Mouse (Mus musculus) midbrain, embryonic 11.5 days (tissue): ENCODE data around the gene Sap30bp. TPM values are rescaled to one million over a fixed set of nuclear protein-coding genes. Genes with fewer than 3 reads are reported as not detected.

Experiments used
- ATAC-seq: fragments of 200-750 bp; cut with Nextera tagmentation; 2 replicates; pipeline ENCODE4 v1.8.0; 2017; ENCODE audit warnings: moderate TSS enrichment, moderate library complexity; ENCODE audit not compliant: low FRiP score
- DNase-seq: peaks from one replicate; pipeline ENCODE4 v3.0.0; 2015; ENCODE audit warnings: low spot score; ENCODE audit errors: missing footprints
- H3K27ac ChIP-seq: fragments of 300-500 bp; sonication (generic); 2 replicates; pipeline ENCODE4 v1.5.1; 2014; ENCODE audit warnings: low read depth, low read length
- H3K27me3 ChIP-seq: fragments of 300-500 bp; sonication (generic); 2 replicates; pipeline ENCODE4 v1.6.1; 2014; ENCODE audit warnings: mild to moderate bottlenecking, low read length, moderate library complexity, mixed read lengths; ENCODE audit not compliant: control insufficient read depth, insufficient read depth
- H3K36me3 ChIP-seq: fragments of 300-500 bp; sonication (generic); 2 replicates; pipeline ENCODE4 v1.6.1; 2014; ENCODE audit warnings: mild to moderate bottlenecking, low read length, moderate library complexity, mixed read lengths; ENCODE audit not compliant: control insufficient read depth, insufficient read depth
- H3K4me1 ChIP-seq: fragments of 300-500 bp; sonication (generic); 2 replicates; pipeline ENCODE4 v1.6.1; 2014; ENCODE audit warnings: low read length; ENCODE audit not compliant: control insufficient read depth, insufficient read depth
- H3K4me2 ChIP-seq: fragments of 300-500 bp; sonication (generic); 2 replicates; pipeline ENCODE4 v1.6.1; 2014; ENCODE audit warnings: mild to moderate bottlenecking, moderate library complexity
- H3K4me3 ChIP-seq: fragments of 300-500 bp; sonication (generic); 2 replicates; pipeline ENCODE4 v1.5.1; 2014; ENCODE audit warnings: low read depth, low read length
- H3K9ac ChIP-seq: fragments of 300-500 bp; sonication (generic); 2 replicates; pipeline ENCODE4 v1.6.1; 2014; ENCODE audit warnings: low read length
- H3K9me3 ChIP-seq: fragments of 300-500 bp; sonication (generic); 2 replicates; pipeline ENCODE4 v1.6.1; 2016; ENCODE audit warnings: low read length; ENCODE audit not compliant: control insufficient read depth
- WGBS: fragments of 180-500 bp; shearing (Covaris S2); extraction: QIAGEN DNeasy Blood & Tissue Kit; methylation state at CpG from one replicate; pipeline ENCODE4 v1.1.7; 2014; 5-methylcytosine and 5-hydroxymethylcytosine counted together
- polyA plus RNA-seq: library from polyadenylated mRNA; unstranded; fragments of >200 nt; fragmentation: Nextera tagmentation; extraction: Ambion mirVana; gene quantifications from 2 replicates; pipeline ENCODE4 v1.2.1, GENCODE M21; 2014

Sap30bp gene
- polyA plus RNA-seq, 1 experiment from 2014 or later: 61.5 TPM

- Histone ChIP-seq H3K4me2 (no peak overlapping the region), H3K4me3 (no peak overlapping the region), H3K9me3 (no peaks in the 10 kb centered on the region), H3K36me3 (no peaks in the 10 kb centered on the region), H3K4me1 (no peaks in the 10 kb centered on the region), H3K27me3 (no peaks in the 10 kb centered on the region), H3K27ac (no peak overlapping the region), H3K9ac (no peak overlapping the region)
- 90% methylated on average over 15 of the region's 15 CpGs for WGBS
- DNase-seq (no peak), ATAC-seq (no peak)
Measured at GRCm38 (mm10) chr11:115982472-115982871, 49.4 kb downstream of the Sap30bp start.

- Histone ChIP-seq H3K27me3 (no peaks in the 10 kb centered on the region), H3K9me3 (no peaks in the 10 kb centered on the region), H3K4me2 (no peak overlapping the region), H3K4me1 (no peaks in the 10 kb centered on the region), H3K36me3 (no peaks in the 10 kb centered on the region), H3K27ac (no peak overlapping the region), H3K9ac (no peak overlapping the region), H3K4me3 (no peak overlapping the region)
- WGBS: 89% methylated on average over 8 of the region's 8 CpGs
- ATAC-seq: no peak
- DNase-seq: no peak
Measured at GRCm38 (mm10) chr11:115983291-115983690, 50.2 kb downstream of the Sap30bp start.

- Histone ChIP-seq H3K9me3 (no peaks in the 10 kb centered on the region), H3K36me3 (no peaks in the 10 kb centered on the region), H3K27me3 (no peaks in the 10 kb centered on the region), H3K27ac (no peak overlapping the region), H3K9ac (no peak overlapping the region), H3K4me3 (no peak overlapping the region), H3K4me2 (0 out of 2 replicates have a peak overlapping the region, but pooled peaks have one; percentile 6), H3K4me1 (no peaks in the 10 kb centered on the region)
- no peak for ATAC-seq
- 30% methylated on average over 15 of the region's 15 CpGs for WGBS
- DNase-seq: no peak
Measured at GRCm38 (mm10) chr11:115989686-115990085, 56.6 kb downstream of the Sap30bp start.

- no peaks in the 10 kb centered on the region for H3K27me3 ChIP-seq
- H3K9ac ChIP-seq: no peak overlapping the region
- ATAC-seq: no peak
- H3K9me3 ChIP-seq: no peaks in the 10 kb centered on the region
- H3K4me2 ChIP-seq: no peak overlapping the region
- no peaks in the 10 kb centered on the region for H3K36me3 ChIP-seq
- H3K4me3 ChIP-seq: no peak overlapping the region
- WGBS: 68% methylated on average over 4 of the region's 4 CpGs
- H3K27ac ChIP-seq: no peak overlapping the region
- H3K4me1 ChIP-seq: no peaks in the 10 kb centered on the region
- DNase-seq: no peak
Measured at GRCm38 (mm10) chr11:115992098-115992497, 59.0 kb downstream of the Sap30bp start.

- no peaks in the 10 kb centered on the region for H3K36me3 ChIP-seq
- no peak for ATAC-seq
- 95% methylated on average over 3 of the region's 3 CpGs for WGBS
Measured at GRCm38 (mm10) chr11:115995256-115995655, 62.2 kb downstream of the Sap30bp start.

GRCm38 (mm10) chr11:115997047-115997446, 64.0 kb downstream of the Sap30bp start:
- no peak for ATAC-seq

More at GRCm38 (mm10) chr11:115995256-115995655, 62.2 kb downstream of the Sap30bp start:
- Histone ChIP-seq H3K9ac (no peak overlapping the region), H3K4me1 (no peaks in the 10 kb centered on the region; the same call in 1 of the 2 replicates), H3K4me3 (no peak overlapping the region), H3K4me2 (no peak overlapping the region), H3K27ac (no peak overlapping the region), H3K9me3 (no peaks in the 10 kb centered on the region), H3K27me3 (no peaks in the 10 kb centered on the region)
- no peak for DNase-seq

GRCm38 (mm10) chr11:115997662-115998061, 64.6 kb downstream of the Sap30bp start:
- H3K9me3 ChIP-seq: no peaks in the 10 kb centered on the region
- no peaks in the 10 kb centered on the region; the same call in 1 of the 2 replicates for H3K4me1 ChIP-seq
- no peak overlapping the region for H3K9ac ChIP-seq
- no peaks in the 10 kb centered on the region for H3K27me3 ChIP-seq
- no peak overlapping the region for H3K4me2 ChIP-seq
- ATAC-seq (no peak), DNase-seq (peak; percentile 49)
- H3K36me3 ChIP-seq: no peaks in the 10 kb centered on the region
- H3K27ac ChIP-seq: no peak overlapping the region
- WGBS: 68% methylated on average over 5 of the region's 5 CpGs
- H3K4me3 ChIP-seq: no peak overlapping the region

More at GRCm38 (mm10) chr11:115997047-115997446, 64.0 kb downstream of the Sap30bp start:
- 74% methylated on average over 4 of the region's 4 CpGs for WGBS
- Histone ChIP-seq H3K4me1 (no peaks in the 10 kb centered on the region; the same call in 1 of the 2 replicates), H3K9me3 (no peaks in the 10 kb centered on the region), H3K4me2 (no peak overlapping the region), H3K27ac (no peak overlapping the region), H3K36me3 (no peaks in the 10 kb centered on the region), H3K27me3 (no peaks in the 10 kb centered on the region), H3K9ac (no peak overlapping the region), H3K4me3 (no peak overlapping the region)
- no peak for DNase-seq

GRCm38 (mm10) chr11:115999027-115999426, 65.9 kb downstream of the Sap30bp start:
- no peaks in the 10 kb centered on the region; the same call in 1 of the 2 replicates for H3K4me1 ChIP-seq
- H3K9me3 ChIP-seq: no peaks in the 10 kb centered on the region
- no peak overlapping the region for H3K4me2 ChIP-seq
- 80% methylated on average over 7 of the region's 7 CpGs for WGBS
- H3K4me3 ChIP-seq: no peak overlapping the region
- no peaks in the 10 kb centered on the region for H3K27me3 ChIP-seq
- H3K9ac ChIP-seq: no peak overlapping the region
- ATAC-seq (no peak), DNase-seq (no peak)
- H3K36me3 ChIP-seq: no peaks in the 10 kb centered on the region
- H3K27ac ChIP-seq: no peak overlapping the region

GRCm38 (mm10) chr11:115999538-116000143, 66.6 kb downstream of the Sap30bp start:
- WGBS: 22% methylated on average over 14 of the region's 14 CpGs
- H3K4me3 ChIP-seq: no peak overlapping the region

More at GRCm38 (mm10) chr11:115999538-116000143, 66.6 kb downstream of the Sap30bp start:
- H3K36me3 ChIP-seq: no peaks in the 10 kb centered on the region
- H3K9ac ChIP-seq: no peak overlapping the region
- H3K27me3 ChIP-seq: no peaks in the 10 kb centered on the region
- H3K27ac ChIP-seq: no peak overlapping the region
- peaks cover 2% of the 10 kb centered on the region; the same call in 1 of the 2 replicates for H3K4me1 ChIP-seq
- ATAC-seq: 0 out of 2 replicates have a peak, but pooled peaks have one; percentile 16
- no peak overlapping the region for H3K4me2 ChIP-seq
- DNase-seq: peak; percentile 96
- H3K9me3 ChIP-seq: no peaks in the 10 kb centered on the region
